Comparison of ENCODE assay signal across 10 mouse cellular contexts in genomic region chr6:90486176-90486921, GRCm38 (mm10). TPM values are rescaled to one million over a fixed set of nuclear protein-coding genes. Genes with fewer than 3 reads are reported as not detected.
DNase-seq lines count a peak whose midpoint lies in the region; ATAC-seq lines count a peak whose summit lies in the region.
"Had no signal": no experiment of that assay in that cellular context is flagged by ENCODE, and none has a peak within 500 bp of the region (broad histone marks: within the 10 kb centered on the region; RNA-seq: fewer than 3 reads in every experiment).

Gene Aldh1l1 (plus strand): TSS chr6:90486427.

- no peak within 1 kb of the TSS for H3K27ac ChIP-seq in kidney, embryonic 16.5 days (ENCODE audit: low read length)

- H3K9ac ChIP-seq in kidney, embryonic 16.5 days (replicated peaks; ENCODE audit: low read length) = no peak within 1 kb of the TSS

- H3K9me3 ChIP-seq in kidney, embryonic 16.5 days (ENCODE audit: low read length) = no peaks in the 10 kb centered on the region

- no peaks in the 10 kb centered on the region for H3K27me3 ChIP-seq in kidney, embryonic 16.5 days (ENCODE audit: insufficient read depth, low read length)

- no peaks in the 10 kb centered on the region for H3K4me1 ChIP-seq in kidney, embryonic 16.5 days (ENCODE audit: insufficient read depth, low read length)

- H3K4me2 ChIP-seq in kidney, embryonic 16.5 days (replicated peaks; ENCODE audit: low read depth, low read length) = no peak within 1 kb of the TSS

- H3K36me3 ChIP-seq in kidney, embryonic 16.5 days (ENCODE audit: insufficient read depth, low read length) = no peaks in the 10 kb centered on the region

- no peak within 1 kb of the TSS for H3K4me3 ChIP-seq in kidney, embryonic 16.5 days (ENCODE audit: low read length)

- ATAC-seq in kidney, embryonic 16.5 days (ENCODE audit: low FRiP score, low TSS enrichment) = no peak
- no peak for ATAC-seq in megakaryocyte progenitor cell, adult 5-6 weeks (replicated peaks; ENCODE audit: poor library complexity)

- WGBS in kidney, embryonic 16.5 days = 82% methylated on average over 12 of the region's 12 CpGs

- DNase-seq in kidney, postnatal 25 days = no peak
- peak; percentile 80 for DNase-seq in R1 (ENCODE audit: low read depth, low spot score)
- no peak for DNase-seq in adrenal gland, postnatal 4 days (ENCODE audit: low spot score in 2 of 2)
- no peak for DNase-seq in left cerebral cortex, adult 8-10 months (ENCODE audit: low spot score in 2 of 2)
- DNase-seq in right cerebral cortex, postnatal 36 days (ENCODE audit: low spot score in 2 of 2) = no peak
- no peak for DNase-seq in cerebellum, postnatal 14 days
- DNase-seq: heart, postnatal 14 days had no signal

RNA-seq across cellular contexts. Expression of gene Aldh1l1, which starts in this region (rescaled TPM):
- polyA plus RNA-seq in kidney, embryonic 16.5 days (2015; fragmentation: Nextera tagmentation; extraction: Ambion mirVana) = 21.1 and 23.4 TPM in 2 replicates
- 10 to 100 TPM; 70.6 to 81.5 TPM for total RNA-seq in adrenal gland, postnatal 4 days (2021)
- 10 to 100 TPM; 44.9 to 68.4 (median 49.3) TPM for total RNA-seq in left cerebral cortex, adult 8-10 months (2022)
- 1.1 TPM in 2 replicates for total RNA-seq in megakaryocyte progenitor cell, adult 5-6 weeks (2015)
- 2.0 and 2.4 TPM in 2 replicates for total RNA-seq in megakaryocyte progenitor cell, adult 5-6 weeks (2017)
- total RNA-seq: neutrophil, adult 5-6 weeks had no signal

Comparison
In these comparisons a context has a peak if more than half of its experiments do, and no peak if none do; other contexts are left out.
1. RNA of gene Aldh1l1 (total RNA-seq): 70.6 to 81.5 TPM in adrenal gland, postnatal 4 days and 44.9 to 68.4 TPM in left cerebral cortex, adult 8-10 months; 1.1 to 2.4 TPM in megakaryocyte progenitor cell, adult 5-6 weeks; every median in the first group is over 10 times any median in the second.